Comparison of ENCODE assay signal across 8 mouse cellular contexts in the genomic region with DNA sequence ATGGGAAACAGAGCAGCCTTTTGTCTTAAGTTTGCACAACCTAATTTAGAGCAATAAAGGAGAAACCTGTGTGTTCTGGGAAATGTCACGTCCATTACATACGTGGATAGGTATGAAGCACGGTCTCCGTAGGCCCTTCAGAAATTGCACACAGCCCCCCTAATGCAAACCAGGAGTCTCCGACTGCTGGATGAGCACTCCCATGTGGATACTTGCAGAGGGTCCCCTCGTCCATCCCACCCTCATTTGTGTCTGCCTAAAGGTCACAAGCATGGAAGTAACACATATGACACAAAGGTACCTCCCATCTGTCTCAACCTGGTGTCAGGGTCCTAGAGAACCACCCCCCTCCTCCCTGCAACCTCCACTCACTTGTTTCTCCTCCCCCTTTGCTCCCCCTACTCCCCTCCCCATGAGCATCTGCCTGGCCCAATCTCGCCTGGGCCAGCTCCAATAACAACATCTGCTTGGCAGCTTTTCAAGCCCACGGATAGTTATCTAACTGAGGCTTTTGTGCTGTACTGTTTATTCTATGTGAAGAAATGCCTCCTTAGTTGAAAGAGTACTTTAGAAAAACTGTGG.
A peak's percentile ranks its signal among the peaks of the same experiment; 100 is the strongest.
DNase-seq lines count a peak whose midpoint lies in the region; ATAC-seq and TF ChIP-seq lines count a peak whose summit lies in the region.

No protein-coding gene starts in this region.

- no peak for ATAC-seq in liver, embryonic 12.5 days
- ATAC-seq in forebrain, embryonic 13.5 days = peak; percentile 63
- ATAC-seq in midbrain, embryonic 14.5 days (ENCODE audit: low FRiP score, low TSS enrichment) = 0 out of 2 replicates have a peak, but pooled peaks have one; percentile 28

- peak; percentile 64 for DNase-seq in liver, adult 2 months (ENCODE audit: extremely low read depth, low read depth, low spot score)
- DNase-seq in heart, postnatal 14 days = peak; percentile 71 to 75
- DNase-seq in kidney, postnatal 4 days = peak; percentile 83 to 84
- DNase-seq in midbrain, embryonic 14.5 days = peak; percentile 68
- DNase-seq in thymus, postnatal 10 days (ENCODE audit: low spot score in 2 of 2) = no peak
- DNase-seq in cerebellum, adult 11-12 months = no peak

- 52% methylated on average over 8 of the region's 8 CpGs for WGBS in liver, adult 2 months
- WGBS in liver, embryonic 12.5 days (ENCODE audit: insufficient replicate concordance) = 58% methylated on average over 8 of the region's 8 CpGs
- WGBS in forebrain, embryonic 13.5 days = 29% methylated on average over 8 of the region's 8 CpGs
- 50% methylated on average over 8 of the region's 8 CpGs for WGBS in midbrain, embryonic 14.5 days

- H3K79me2 ChIP-seq in liver, adult 2 months (ENCODE audit: control insufficient read depth, insufficient read depth, low read length) = peaks cover 49% of the 10 kb centered on the region

- H3K27ac ChIP-seq in liver, adult 2 months (replicated peaks; ENCODE audit: insufficient read depth, low read depth, low read length) = peak overlapping the region; percentile 76
- no peak overlapping the region for H3K27ac ChIP-seq in liver, embryonic 12.5 days
- peak overlapping the region; percentile 76 for H3K27ac ChIP-seq in forebrain, embryonic 13.5 days
- H3K27ac ChIP-seq in midbrain, embryonic 14.5 days (replicated peaks; ENCODE audit: low read depth, low read length) = no peak overlapping the region

- intact Hi-C loops in heart, postnatal 14 days (cut with DNase I) = no loop called here

- no peak for TF ChIP-seq POLR2A in liver, adult 2 months (IDR thresholded peaks at IDR 0.05; ENCODE audit: extremely low read depth, insufficient read depth, low read length)

- no peak overlapping the region for H3K4me2 ChIP-seq in liver, embryonic 12.5 days
- peak overlapping the region; percentile 35 for H3K4me2 ChIP-seq in forebrain, embryonic 13.5 days
- no peak overlapping the region for H3K4me2 ChIP-seq in midbrain, embryonic 14.5 days (ENCODE audit: low read length)

- no peaks in the 10 kb centered on the region for H3K36me3 ChIP-seq in liver, adult 2 months (ENCODE audit: control insufficient read depth, insufficient read depth, low read length)
- H3K36me3 ChIP-seq in liver, embryonic 12.5 days = no peaks in the 10 kb centered on the region
- H3K36me3 ChIP-seq in forebrain, embryonic 13.5 days (ENCODE audit: poor library complexity, severe bottlenecking) = 0 out of 2 replicates have a peak, but pooled peaks cover 13% of the 10 kb centered on the region
- H3K36me3 ChIP-seq in midbrain, embryonic 14.5 days (ENCODE audit: control insufficient read depth, insufficient read depth, low read length) = no peaks in the 10 kb centered on the region

- H3K9me3 ChIP-seq in liver, embryonic 12.5 days (replicated peaks) = no peaks in the 10 kb centered on the region
- H3K9me3 ChIP-seq in forebrain, embryonic 13.5 days (replicated peaks) = no peaks in the 10 kb centered on the region
- H3K9me3 ChIP-seq in midbrain, embryonic 14.5 days (ENCODE audit: control insufficient read depth, low read length) = no peaks in the 10 kb centered on the region

- H3K4me3 ChIP-seq in liver, adult 2 months (ENCODE audit: insufficient read depth, low read depth, low read length) = no peak overlapping the region
- no peak overlapping the region for H3K4me3 ChIP-seq in liver, embryonic 12.5 days
- no peak overlapping the region for H3K4me3 ChIP-seq in forebrain, embryonic 13.5 days
- H3K4me3 ChIP-seq in midbrain, embryonic 14.5 days (replicated peaks; ENCODE audit: low read depth, low read length) = no peak overlapping the region

- peaks cover 39% of the 10 kb centered on the region for H3K4me1 ChIP-seq in liver, adult 2 months (ENCODE audit: control insufficient read depth, insufficient read depth, low read length)
- H3K4me1 ChIP-seq in liver, embryonic 12.5 days = peaks cover 5% of the 10 kb centered on the region; the same call in 1 of the 2 replicates
- H3K4me1 ChIP-seq in forebrain, embryonic 13.5 days = peaks cover 65% of the 10 kb centered on the region
- H3K4me1 ChIP-seq in midbrain, embryonic 14.5 days (ENCODE audit: control insufficient read depth, insufficient read depth, low read length) = peaks cover 12% of the 10 kb centered on the region; the same call in 1 of the 2 replicates

- no peaks in the 10 kb centered on the region for H3K27me3 ChIP-seq in liver, adult 2 months (ENCODE audit: control insufficient read depth, insufficient read depth, low read length)
- H3K27me3 ChIP-seq in liver, embryonic 12.5 days (replicated peaks) = no peaks in the 10 kb centered on the region
- H3K27me3 ChIP-seq in forebrain, embryonic 13.5 days = no peaks in the 10 kb centered on the region
- H3K27me3 ChIP-seq in midbrain, embryonic 14.5 days (ENCODE audit: control insufficient read depth, insufficient read depth, low read length) = no peaks in the 10 kb centered on the region

- no peak overlapping the region for H3K9ac ChIP-seq in liver, adult 2 months (ENCODE audit: low read depth, low read length)
- no peak overlapping the region for H3K9ac ChIP-seq in liver, embryonic 12.5 days
- H3K9ac ChIP-seq in forebrain, embryonic 13.5 days = no peak overlapping the region
- H3K9ac ChIP-seq in midbrain, embryonic 14.5 days (replicated peaks; ENCODE audit: low read length) = no peak overlapping the region

- TF ChIP-seq CTCF in liver, adult 2 months (IDR thresholded peaks at IDR 0.05; ENCODE audit: low read depth, low read length) = no peak

Comparison
In these comparisons a context has a peak if more than half of its experiments do, and no peak if none do; other contexts are left out.
1. H3K27ac ChIP-seq: peak in liver, adult 2 months (single experiment) and forebrain, embryonic 13.5 days (single experiment); none in liver, embryonic 12.5 days (single experiment) and midbrain, embryonic 14.5 days (single experiment).
2. DNase-seq: peak in liver, adult 2 months (single experiment), heart, postnatal 14 days (2 of 2), kidney, postnatal 4 days (2 of 2) and midbrain, embryonic 14.5 days (single experiment); none in thymus, postnatal 10 days (0 of 2) and cerebellum, adult 11-12 months (single experiment).